Mouse (Mus musculus) megakaryocyte progenitor cell, adult 5-6 weeks (primary cell): ENCODE measurements around the gene Efna4. TPM values are rescaled to one million over a fixed set of nuclear protein-coding genes. Genes with fewer than 3 reads are reported as not detected.
A peak's percentile ranks its signal among the peaks of the same experiment; 100 is the strongest.

ENCODE experiments used
- ATAC-seq: replicated peaks from 2 replicates; pipeline ENCODE4 v1.8.0; 2016; ENCODE audit warnings: mild to moderate bottlenecking, moderate TSS enrichment, inconsistent platforms; ENCODE audit not compliant: poor library complexity
- total RNA-seq, 2 experiments: library from RNA; stranded (forward) in 1 of 2; stranded (reverse) in 1 of 2; fragments of 157-497, 149-512 nt in 1 of 2; fragments of 200-1000 nt in 1 of 2; gene quantifications; 2 replicates each; pipeline versions ENCODE4 v1.2.3 to v1.2.4; 2015 to 2017

Efna4 gene
- total RNA-seq, 2 experiments from 2014 or later = 0.64 TPM; not detected in 1

DNA sequence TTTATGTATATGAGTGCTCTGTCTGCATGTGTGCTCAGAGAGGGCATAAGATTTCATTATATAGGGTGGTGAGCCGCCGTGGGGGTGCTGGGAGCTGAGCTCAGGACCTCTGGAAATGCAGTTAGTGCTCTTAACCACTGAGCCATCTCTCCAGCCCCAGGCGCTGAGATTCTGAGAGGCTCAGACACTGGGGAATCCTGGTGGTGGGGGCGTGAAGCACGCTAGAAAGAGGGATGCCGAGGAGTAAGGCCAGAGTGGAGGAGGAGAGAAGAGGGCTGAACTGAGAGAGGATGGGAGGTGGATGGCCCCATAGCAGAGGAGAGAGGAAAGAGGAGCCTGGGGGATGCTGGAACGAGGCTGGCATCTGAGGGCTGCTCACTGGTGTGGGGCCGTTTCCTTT is 26.8 kb upstream of the Efna4 start:
- ATAC-seq = no peak

DNA sequence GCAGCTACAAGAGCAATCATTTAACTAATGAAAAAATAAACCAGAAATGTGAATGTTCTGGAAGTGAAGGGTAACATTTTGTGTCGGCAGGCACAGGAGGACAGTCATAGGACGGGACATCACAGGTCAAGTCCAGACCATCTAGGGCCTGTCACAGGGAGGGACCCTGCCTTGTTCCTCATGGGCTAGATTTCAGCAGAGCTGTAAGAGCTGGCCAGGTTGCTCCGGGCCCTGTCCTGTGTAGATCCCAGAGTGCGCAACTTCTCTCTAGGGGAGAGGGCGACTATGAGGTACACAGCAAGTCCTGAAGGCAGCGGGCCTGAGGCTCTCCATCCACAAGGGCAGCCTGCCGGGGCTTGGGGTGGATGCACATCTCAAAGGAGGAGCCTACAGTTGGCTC is 23.8 kb upstream of the Efna4 start, which contains the start of gene Dcst2:
Gene Dcst2 (plus strand): TSS at position 301 of the 400 bp plus-strand sequence.
- ATAC-seq = no peak

DNA sequence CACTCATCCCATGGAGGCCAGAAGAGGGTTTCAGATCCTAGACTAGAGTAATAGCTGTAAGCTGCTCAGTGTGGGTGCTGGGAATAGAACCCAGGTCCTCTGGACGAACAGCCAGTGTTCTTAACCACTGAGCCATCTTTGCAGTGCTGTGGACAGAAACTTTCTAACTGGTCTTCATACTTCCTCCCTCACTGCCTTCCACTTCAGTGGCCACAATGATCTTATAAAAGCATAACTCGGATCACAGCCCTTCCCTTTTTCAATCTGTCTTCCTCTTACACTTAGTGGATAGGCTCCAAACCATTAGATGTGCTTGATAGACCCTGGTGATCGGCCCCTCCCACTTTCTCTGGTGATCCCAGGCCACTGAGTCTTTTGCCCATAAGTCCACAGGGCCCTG is 22.4 kb upstream of the Efna4 start:
- ATAC-seq = peak; percentile 55; the same call in 1 of the 2 replicates

DNA sequence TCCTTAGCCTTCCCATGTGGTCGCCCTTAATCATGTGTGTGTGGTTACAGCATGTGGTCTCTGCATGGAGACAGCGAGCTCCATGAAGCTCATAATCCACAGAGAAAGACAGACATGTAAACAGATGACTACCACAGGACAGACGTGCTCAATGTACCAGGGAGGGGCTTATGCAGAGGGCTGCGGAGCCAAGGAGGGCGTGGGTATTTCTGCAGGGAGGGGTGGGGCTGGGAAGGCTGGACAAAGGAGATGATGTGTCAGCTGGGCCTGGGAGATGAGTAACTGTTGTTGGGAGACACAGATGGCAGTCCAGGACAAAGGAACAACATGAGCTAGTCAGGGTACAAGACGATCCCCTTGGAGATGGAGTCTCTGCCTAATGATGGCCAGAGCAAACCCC is 21.8 kb upstream of the Efna4 start:
- ATAC-seq = no peak

DNA sequence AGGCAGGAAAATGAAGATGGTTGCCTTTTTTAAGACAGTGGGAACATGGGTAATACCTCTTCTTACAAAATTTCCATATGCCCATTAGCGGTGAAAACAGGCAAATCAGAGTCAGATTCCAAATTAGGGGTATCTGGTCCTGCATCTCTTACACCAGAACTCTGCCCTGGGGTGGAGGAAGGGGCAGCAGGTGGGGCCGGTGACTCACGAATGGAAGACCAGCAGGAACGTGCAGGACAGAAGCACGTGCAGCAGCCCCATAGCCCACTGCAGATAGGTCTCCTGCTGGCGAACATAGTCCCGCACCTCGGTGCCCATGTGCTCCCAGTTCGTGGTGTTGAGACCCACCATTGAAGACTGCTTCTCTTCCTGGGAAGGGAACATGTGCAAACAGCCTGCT is 18.2 kb upstream of the Efna4 start:
- ATAC-seq = no peak

DNA sequence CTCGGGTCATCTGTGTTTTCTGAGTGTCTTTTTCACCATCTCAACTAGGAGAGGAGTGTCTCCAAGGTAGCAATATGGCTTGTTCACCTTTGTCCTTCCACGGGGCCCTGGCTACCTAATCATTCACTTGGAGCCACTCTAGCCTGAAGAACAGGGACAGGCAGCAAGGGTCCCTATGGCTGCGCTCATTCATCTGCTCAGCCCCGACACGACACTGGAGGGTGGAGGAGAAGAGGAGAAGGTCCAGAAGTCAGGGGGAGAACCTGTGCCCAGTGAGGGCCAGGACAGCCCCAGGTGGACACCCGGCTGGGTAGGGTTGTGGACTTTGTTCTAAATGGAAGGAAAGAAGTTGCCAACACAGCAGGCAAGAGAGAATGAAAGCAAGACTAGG is 17.7 kb upstream of the Efna4 start:
- ATAC-seq = no peak

DNA sequence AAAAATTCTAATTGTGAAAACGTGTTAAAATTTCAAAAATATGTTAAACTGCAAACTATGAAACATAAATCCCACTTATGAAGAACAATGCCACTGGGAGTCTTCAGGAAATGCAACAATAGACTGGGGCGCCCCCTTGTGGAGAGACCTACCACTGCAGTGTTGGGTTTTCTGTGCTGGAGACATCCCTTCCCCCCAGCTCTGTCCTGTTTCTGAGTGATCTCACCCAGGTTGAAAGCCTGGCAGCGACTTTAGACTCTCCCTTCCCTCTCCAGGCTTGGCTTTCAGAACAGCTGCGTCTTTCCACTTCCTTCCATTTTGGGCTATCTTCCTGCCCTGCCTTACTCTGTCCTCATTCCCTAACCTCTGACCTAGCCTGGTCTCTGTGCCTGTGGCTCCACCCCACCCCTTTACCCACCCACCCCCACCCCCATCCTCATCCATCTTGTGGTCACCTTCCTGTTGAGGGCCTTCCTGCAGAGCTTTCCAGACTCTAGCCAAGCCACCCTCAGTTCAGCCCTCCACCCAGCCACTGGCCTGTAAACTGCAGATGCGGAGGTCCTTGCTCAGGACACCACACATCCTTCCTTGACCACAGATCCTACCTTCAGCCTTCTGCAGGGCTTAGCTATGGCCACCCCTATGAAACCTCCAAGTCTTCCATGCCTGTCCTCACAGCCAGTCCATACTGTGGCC is 17.1 kb upstream of the Efna4 start:
- ATAC-seq = peak; percentile 62

DNA sequence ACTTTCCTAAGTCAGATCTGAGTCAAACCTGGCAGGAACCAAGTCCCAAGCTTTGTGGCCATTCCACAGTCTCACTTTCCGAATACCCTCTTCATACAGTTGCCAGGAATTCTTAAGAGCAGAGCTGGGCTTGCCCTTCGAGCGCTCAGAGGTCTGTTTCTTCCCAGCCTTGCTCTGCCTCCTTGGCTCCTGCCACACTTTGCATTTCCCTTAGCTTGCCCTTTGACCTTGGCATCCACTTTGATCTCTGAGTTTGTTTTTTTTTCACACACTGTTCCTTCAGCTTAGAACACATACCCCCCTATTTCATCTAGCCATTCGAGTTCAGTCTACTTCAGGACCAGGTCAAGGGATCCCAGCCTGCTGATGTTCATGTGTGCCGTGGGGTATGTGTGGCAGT is 13.4 kb upstream of the Efna4 start:
- no peak for ATAC-seq

DNA sequence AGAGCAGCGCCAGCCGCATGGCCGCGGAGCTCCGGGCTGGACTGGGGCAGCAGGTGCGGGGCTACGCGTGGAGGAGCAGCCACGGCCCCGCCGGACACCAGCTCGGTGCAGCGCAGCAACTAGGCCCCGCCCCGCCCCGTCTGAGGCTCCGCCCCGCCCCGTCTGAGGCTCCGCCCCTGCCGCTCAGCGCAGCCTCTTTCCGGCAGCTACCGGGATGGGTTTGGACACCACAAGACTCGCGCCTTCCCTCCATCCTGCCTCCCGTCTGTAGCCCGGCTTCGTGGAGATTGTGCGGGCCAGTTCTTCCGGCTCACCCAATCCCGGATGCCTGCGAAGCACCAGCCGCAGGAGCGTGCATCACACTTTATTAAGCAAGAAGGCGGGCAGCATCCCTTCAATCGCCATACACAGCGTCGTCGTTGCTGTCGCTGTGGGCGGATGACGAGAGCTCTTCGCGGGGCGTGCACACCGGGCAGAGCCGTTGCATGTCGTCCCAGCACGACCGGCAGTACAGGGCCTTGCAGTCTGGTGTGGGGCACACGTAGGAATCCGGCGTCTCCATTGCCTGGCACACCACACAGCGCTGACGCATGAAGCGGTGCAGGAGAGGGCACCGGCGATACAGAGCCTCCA is 12.2 kb upstream of the Efna4 start, which contains the start of gene Adam15:
Gene Adam15 (minus strand): TSS at position 128 of the 633 bp plus-strand sequence.
- ATAC-seq = peak; percentile 77

DNA sequence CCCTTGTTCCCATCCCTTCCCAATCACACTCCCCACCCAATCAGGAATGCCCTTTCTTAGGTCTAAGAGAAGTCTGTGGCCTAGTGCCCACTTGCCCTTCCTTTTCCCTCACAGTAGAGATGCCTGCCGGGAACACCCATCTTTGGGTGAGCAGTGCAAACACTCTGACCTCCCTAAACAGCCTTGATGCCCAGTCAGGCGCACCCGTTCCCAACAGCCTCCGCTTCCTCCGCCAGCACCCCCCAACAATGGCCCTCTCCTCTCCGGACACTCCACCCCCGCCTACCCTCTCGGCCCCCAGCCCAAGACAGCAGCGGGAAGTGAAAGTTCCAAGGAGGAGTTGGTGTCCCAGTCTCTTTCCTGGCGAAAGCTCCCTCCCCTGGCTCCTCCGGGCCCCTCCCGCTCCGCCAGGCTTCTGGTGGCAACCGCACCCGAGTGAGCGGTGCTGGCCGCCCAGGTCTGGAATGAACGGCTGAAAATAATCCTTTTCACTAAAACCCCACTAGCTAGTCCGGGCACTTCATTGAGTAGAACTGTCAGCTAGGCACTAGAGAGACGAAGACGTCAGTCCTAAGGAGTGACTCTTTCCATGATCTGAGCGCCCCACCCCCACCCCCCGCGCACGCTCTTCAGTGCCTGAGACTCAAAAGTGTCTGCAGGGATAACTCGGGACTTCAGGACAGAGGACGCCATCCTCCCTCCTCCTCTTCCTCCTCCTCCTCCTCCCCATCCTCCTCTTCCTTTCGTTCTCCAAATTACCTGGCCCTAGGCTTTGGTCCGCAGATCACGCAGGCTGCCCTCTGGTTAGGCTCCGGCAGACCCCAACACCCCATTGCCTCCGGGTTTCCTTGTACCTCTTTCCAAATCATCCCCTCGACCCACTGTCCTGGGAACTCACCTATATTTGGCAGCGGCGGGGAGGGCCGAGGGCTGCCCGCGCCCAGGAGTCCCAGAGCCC is 11.4 kb upstream of the Efna4 start:
- no peak for ATAC-seq

DNA sequence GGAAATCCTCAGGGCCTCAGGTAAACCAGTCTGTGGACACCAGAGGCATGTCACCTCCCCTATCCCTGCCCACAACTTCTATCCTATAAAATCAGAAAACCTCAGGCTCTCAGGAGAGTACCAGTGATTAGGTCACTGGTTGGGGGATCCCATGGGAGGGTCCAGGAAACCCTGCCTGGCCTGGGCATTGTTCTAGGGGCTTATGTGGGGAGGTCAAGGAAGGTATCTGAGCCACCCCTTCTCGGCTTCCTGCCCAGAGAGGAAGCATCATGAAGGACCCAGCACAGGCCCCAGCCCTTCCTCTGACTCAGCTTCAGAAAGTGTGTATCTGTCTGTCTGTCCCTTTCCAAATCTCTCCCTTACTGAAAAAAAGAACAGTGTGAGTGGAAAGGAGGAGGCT is 10.1 kb upstream of the Efna4 start:
- ATAC-seq = no peak

DNA sequence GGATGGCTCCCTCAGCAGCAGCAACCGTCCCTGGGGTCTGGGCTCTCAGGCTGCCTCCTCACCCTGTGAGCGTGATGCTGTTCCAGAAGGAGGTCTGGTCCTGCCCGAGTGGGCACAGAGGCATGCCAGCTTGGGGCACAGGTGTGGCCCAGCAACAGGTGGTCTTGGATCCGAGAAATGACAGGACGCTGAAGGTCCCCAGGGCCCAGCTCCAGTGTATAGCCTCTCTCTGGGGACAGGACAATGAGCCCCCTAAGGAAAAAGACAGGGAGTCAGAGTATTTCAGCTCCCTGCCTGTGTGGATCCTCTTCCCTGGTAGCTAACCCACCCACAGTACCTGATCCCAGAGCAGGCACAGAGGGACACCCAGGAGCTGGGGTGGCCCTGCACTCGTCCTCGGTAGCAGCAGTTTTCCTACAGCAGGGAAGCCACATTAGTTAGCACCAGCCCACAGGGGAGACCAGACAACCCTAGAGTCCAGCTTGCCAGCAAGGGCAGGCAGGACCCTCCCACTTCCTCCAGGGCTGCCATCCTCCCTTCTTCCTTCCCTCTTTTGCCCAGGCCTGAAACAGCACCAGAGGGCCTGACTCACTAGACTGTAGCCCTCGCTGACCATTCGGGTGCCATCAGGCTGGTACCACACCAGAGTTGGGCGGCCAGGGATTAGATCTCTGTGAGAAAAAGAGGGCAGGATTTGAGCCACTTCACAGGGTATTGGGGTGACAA is 9.2 kb upstream of the Efna4 start:
- peak; percentile 42 for ATAC-seq

DNA sequence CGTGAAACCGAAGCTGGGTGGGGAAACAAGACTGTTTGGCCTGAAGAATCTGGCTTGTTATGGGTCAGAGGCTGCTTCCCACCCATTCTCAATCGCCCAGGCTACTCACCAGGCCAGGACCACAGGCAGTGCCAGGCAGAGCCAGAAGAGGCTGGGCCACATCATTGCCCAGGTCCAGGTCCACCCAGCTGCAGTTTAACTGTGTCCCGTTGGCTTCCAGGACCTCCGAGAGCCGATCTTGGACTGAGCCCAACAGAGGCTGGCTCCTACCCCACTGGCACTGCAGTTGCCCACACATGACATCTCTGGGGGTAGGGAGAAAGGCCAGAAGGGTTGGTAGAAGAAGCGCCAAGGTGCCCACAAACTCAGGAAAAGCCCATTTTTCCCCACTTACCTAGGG is 5.5 kb upstream of the Efna4 start:
- ATAC-seq = no peak

DNA sequence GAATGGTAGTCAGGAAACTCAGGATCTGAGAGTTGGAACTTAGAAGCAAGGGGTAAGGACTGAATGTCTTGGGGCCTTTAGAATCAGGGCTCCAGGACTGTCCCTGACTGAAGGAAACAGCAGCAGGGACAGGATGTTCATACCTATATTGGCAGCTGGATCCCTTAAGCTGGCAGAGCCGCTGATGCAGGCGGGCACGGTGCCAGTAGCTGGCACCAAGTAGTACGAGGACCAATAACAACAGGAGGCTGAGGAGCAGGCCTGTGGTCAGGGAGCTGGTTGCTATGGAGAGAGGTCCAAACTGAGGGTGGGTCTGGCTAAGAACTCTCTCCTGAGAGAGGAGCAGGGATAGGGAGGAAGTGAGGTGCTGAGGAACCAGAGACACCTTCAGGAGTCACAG is 4.0 kb upstream of the Efna4 start:
- no peak for ATAC-seq

DNA sequence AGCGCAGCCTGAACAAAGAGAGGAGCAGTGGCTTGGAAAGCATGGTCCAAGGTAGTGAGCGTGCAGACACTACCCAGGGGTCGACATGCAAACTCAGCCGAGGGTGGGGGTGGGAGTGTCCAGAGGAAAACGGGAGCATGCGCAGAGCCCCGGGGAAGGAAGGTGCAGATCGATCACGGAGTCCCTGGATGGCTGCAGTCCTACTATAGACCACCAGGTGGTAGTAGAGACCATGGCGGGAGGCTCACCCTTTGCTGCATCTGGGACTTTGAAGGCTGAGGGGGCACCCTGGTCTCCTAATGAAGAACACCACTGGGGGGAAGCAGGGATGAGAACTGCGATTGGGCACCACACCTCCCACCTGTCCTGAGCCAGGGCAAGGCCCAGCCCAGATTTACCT is 2.6 kb upstream of the Efna4 start:
- ATAC-seq = peak; percentile 86

DNA sequence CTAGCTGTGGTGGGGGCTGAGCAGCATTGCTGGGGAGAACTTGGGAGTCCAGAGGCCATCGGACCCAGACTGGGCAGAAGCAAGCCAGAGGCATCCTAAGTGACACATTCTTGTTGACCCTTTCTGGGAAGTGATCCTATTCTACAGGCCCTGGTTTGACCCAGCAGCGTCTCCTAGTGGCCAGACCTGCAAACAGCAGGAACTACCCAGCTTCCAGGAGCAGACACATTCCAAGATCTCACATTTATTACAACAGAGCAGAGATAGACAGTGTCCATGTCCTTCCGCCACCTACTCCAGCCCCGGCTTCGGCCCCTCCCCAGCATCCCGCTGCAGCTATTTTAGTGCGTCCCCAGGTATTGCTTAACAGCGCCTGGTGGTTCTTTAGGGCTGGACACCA is 1.6 kb upstream of the Efna4 start:
- peak; percentile 57 for ATAC-seq

DNA sequence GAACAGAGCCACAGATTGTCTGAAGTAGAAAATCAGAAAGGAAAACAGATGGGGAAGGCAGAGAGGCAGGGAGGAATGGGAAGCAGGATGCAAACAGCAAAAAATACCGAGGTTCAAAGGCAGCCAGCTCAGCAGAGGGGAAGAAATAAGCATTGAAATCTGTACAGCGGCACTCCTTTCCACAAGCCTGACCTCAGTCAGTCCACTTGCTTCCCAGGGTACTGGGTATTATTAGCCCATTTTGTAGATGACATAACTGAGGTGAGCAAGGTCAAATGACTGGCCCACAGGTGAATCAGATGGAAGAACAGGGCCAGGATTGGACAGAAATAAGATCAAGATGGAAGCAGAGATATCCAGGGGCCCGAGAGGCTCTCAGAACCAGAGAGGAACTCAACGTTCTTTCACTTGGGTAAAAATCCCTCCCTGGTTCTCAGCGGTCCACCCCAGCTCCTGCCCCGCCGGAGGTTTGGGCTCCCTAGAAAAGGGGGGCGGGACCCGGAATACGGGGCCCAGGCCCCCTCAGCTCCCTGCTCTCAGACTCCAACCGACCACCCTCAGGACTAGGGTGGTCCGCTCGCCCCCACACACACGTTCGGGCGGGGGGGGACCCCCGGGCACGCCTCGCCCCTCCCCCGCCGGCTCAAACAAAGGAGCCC is 637 bp downstream of the Efna4 start:
- ATAC-seq = no peak

DNA sequence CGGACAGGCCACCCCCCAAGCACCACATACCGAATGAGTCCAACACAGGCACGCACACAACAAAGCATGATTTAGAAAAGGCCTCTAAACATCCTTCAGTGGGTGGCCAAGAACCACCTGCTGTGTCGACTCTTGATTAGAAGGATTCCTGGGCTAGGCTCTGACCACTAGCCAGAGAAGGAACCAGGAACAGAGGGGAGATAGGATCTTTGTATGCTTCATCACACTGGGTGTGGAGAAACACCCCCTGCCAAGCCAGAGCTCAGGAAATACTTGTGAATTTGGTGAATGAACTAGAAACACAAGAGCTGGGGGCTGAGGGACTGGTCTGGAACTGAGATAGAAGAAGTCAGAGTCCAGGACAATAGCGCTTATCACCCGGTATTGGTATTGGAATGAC is 1.3 kb downstream of the Efna4 start:
- no peak for ATAC-seq

DNA sequence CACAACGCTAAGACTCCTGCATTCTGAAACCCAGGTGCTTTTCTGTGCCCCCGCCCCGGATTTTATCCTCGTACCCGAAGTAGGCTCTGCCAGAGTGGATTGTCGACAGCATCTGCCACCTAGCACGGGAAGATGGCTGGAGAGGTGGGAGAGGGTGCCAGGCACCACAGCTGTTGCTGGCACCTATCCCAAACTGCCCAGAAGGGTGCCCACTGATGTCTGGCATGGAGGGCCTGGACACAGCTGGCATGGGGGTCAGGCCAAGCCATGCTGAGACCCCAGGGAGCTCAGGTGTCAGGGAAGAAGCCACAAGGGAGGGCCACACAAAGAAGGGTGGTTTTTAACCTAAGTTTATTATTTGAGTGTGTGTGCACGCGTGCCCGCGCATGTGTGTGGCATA is 4.8 kb downstream of the Efna4 start:
- no peak for ATAC-seq

DNA sequence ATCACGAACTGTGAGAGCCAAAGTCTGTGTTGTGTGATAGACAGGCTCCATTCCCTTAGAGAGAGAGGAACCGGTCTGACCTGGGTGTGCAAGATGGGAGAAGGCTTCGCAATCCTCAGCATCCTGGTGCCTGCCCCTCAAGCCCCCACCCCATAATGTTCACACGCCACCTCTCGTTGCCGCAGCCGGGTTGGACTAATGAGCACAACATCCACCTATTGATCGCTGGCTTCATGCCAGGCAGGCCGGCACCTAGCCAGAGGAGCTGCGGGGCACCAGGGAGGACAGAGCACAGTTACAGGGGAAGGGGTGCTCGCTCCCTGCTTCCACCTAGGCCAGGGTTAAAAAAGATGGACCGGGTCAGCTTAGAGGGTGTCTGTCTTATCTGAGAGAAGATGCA is 5.4 kb downstream of the Efna4 start:
- ATAC-seq = no peak
